Mouse (Mus musculus) c-Kit-positive CD71-negative TER-119-negative erythroid progenitor cells, embryonic 14.5 days (primary cell): ENCODE measurements around the gene Mlh1.

Source experiments
- DNase-seq: peaks from one replicate; pipeline ENCODE4 v3.0.0-alpha.2; 2013; ENCODE audit warnings: low read depth

Gene Mlh1

GRCm38 (mm10) chr9:111285676-111286075, 14.1 kb upstream of the Mlh1 start:
- DNase-seq: no peak

- DNase-seq: no peak
Observed at GRCm38 (mm10) chr9:111285061-111285460, 13.5 kb upstream of the Mlh1 start.

- DNase-seq: no peak
Observed at GRCm38 (mm10) chr9:111275156-111275555, 3.6 kb upstream of the Mlh1 start.

GRCm38 (mm10) chr9:111273958-111274357, 2.4 kb upstream of the Mlh1 start:
- no peak for DNase-seq

- DNase-seq: no peak
Observed at GRCm38 (mm10) chr9:111272996-111273785, 1.6 kb upstream of the Mlh1 start.

- DNase-seq: no peak
Observed at GRCm38 (mm10) chr9:111272356-111272755, 765 bp upstream of the Mlh1 start.

GRCm38 (mm10) chr9:111271056-111271433, 546 bp downstream of the Mlh1 start:
- DNase-seq: peak; percentile 38

- no peak for DNase-seq
Observed at GRCm38 (mm10) chr9:111270606-111271005, 985 bp downstream of the Mlh1 start.

GRCm38 (mm10) chr9:111267998-111268397, 3.6 kb downstream of the Mlh1 start:
- DNase-seq: no peak

- DNase-seq: no peak
Observed at GRCm38 (mm10) chr9:111261356-111261755, 10.2 kb downstream of the Mlh1 start.

- DNase-seq: no peak
Observed at GRCm38 (mm10) chr9:111260360-111260985, 11.1 kb downstream of the Mlh1 start.

GRCm38 (mm10) chr9:111252161-111252869, 19.3 kb downstream of the Mlh1 start:
- no peak for DNase-seq

GRCm38 (mm10) chr9:111247682-111248246, 23.8 kb downstream of the Mlh1 start:
- DNase-seq: peak; percentile 22

GRCm38 (mm10) chr9:111245546-111245945, 26.0 kb downstream of the Mlh1 start:
- no peak for DNase-seq

GRCm38 (mm10) chr9:111243384-111243783, 28.2 kb downstream of the Mlh1 start:
- DNase-seq: no peak

- no peak for DNase-seq
Observed at GRCm38 (mm10) chr9:111239821-111240220, 31.8 kb downstream of the Mlh1 start.

- DNase-seq: no peak
Observed at GRCm38 (mm10) chr9:111237726-111238125, 33.9 kb downstream of the Mlh1 start.

- no peak for DNase-seq
Observed at GRCm38 (mm10) chr9:111234701-111235100, 36.9 kb downstream of the Mlh1 start.

GRCm38 (mm10) chr9:111228446-111228845, 43.1 kb downstream of the Mlh1 start:
- no peak for DNase-seq

GRCm38 (mm10) chr9:111223406-111223805, 48.2 kb downstream of the Mlh1 start:
- DNase-seq: no peak

GRCm38 (mm10) chr9:111221580-111221979, 50.0 kb downstream of the Mlh1 start:
- DNase-seq: no peak

GRCm38 (mm10) chr9:111220551-111221080, 51.0 kb downstream of the Mlh1 start:
- no peak for DNase-seq
